Mouse (Mus musculus) intestine, postnatal 0 days (tissue): ENCODE results near the gene Col4a3. TPM values are rescaled to one million over a fixed set of nuclear protein-coding genes. Genes with fewer than 3 reads are reported as not detected.

Experiments used
- ATAC-seq: fragments of 200-750 bp; cut with Nextera tagmentation; 2 replicates; pipeline ENCODE4 v1.8.0; 2017; ENCODE audit warnings: mild to moderate bottlenecking, moderate TSS enrichment, moderate library complexity
- H3K27ac ChIP-seq: fragments of 300-500 bp; sonication (generic); 2 replicates; pipeline ENCODE4 v1.5.1; 2014; ENCODE audit warnings: mild to moderate bottlenecking, low read depth, low read length, moderate library complexity
- H3K27me3 ChIP-seq: fragments of 300-500 bp; sonication (generic); replicated peaks from 2 replicates; pipeline ENCODE4 v1.6.1; 2014; ENCODE audit warnings: low read length, mixed read lengths; ENCODE audit not compliant: control insufficient read depth, insufficient read depth
- H3K36me3 ChIP-seq: fragments of 300-500 bp; sonication (generic); 2 replicates; pipeline ENCODE4 v1.6.1; 2014; ENCODE audit warnings: mild to moderate bottlenecking, moderate library complexity; ENCODE audit not compliant: control insufficient read depth, insufficient read depth
- H3K4me1 ChIP-seq: fragments of 300-500 bp; sonication (generic); replicated peaks from 2 replicates; pipeline ENCODE4 v1.6.1; 2014; ENCODE audit warnings: antibody characterized with exemption, low read length, mixed read lengths; ENCODE audit not compliant: control insufficient read depth, insufficient read depth
- H3K4me2 ChIP-seq: fragments of 300-500 bp; sonication (generic); replicated peaks from 2 replicates; pipeline ENCODE4 v1.6.1; 2014; ENCODE audit warnings: low read depth, mild to moderate bottlenecking, moderate library complexity
- H3K4me3 ChIP-seq: fragments of 300-500 bp; sonication (generic); 2 replicates; pipeline ENCODE4 v1.5.1; 2014; ENCODE audit warnings: low read depth, low read length
- H3K9ac ChIP-seq: fragments of 300-500 bp; sonication (generic); 2 replicates; pipeline ENCODE4 v1.6.1; 2014; ENCODE audit warnings: mild to moderate bottlenecking, low read depth, low read length
- H3K9me3 ChIP-seq: fragments of 300-500 bp; sonication (generic); 2 replicates; pipeline ENCODE4 v1.6.1; 2016; ENCODE audit warnings: mixed run types; ENCODE audit not compliant: control insufficient read depth
- CTCF ChIP-seq: sonication (generic); IDR thresholded peaks from 2 replicates; pipeline ENCODE4 v1.5.1; 2016; ENCODE audit warnings: low read depth, mild to moderate bottlenecking, control low read depth, antibody characterized with exemption, moderate library complexity
- WGBS: fragments of 180-500 bp; shearing (Covaris S2); extraction: QIAGEN DNeasy Blood & Tissue Kit; methylation state at CpG from one replicate; pipeline ENCODE4 v1.1.7; 2014; 5-methylcytosine and 5-hydroxymethylcytosine counted together
- polyA plus RNA-seq: library from polyadenylated mRNA; unstranded; fragments of >200 nt; fragmentation: Nextera tagmentation; extraction: Ambion mirVana; gene quantifications from 2 replicates; pipeline ENCODE4 v1.2.1, GENCODE M21; 2015

The Col4a3 gene
- polyA plus RNA-seq, 1 experiment from 2014 or later: 0.42 TPM

GRCm38 (mm10) chr1:82577339-82577738 lies 9.4 kb upstream of the Col4a3 start:
- no peak overlapping the region for H3K4me3 ChIP-seq
- H3K36me3 ChIP-seq: no peaks in the 10 kb centered on the region
- H3K27ac ChIP-seq: no peak overlapping the region
- no peak overlapping the region for H3K9ac ChIP-seq
- no peak overlapping the region for H3K4me2 ChIP-seq
- 86% methylated on average over 10 of the region's 10 CpGs for WGBS
- no peak for ATAC-seq
- no peaks in the 10 kb centered on the region for H3K9me3 ChIP-seq
- no peaks in the 10 kb centered on the region for H3K4me1 ChIP-seq
- no peak for TF ChIP-seq CTCF
- H3K27me3 ChIP-seq: no peaks in the 10 kb centered on the region

GRCm38 (mm10) chr1:82577915-82578314 lies 8.8 kb upstream of the Col4a3 start:
- Histone ChIP-seq H3K36me3 (no peaks in the 10 kb centered on the region), H3K27me3 (no peaks in the 10 kb centered on the region), H3K4me3 (no peak overlapping the region), H3K4me1 (no peaks in the 10 kb centered on the region), H3K27ac (no peak overlapping the region), H3K4me2 (no peak overlapping the region), H3K9me3 (no peaks in the 10 kb centered on the region), H3K9ac (no peak overlapping the region)
- no peak for TF ChIP-seq CTCF
- whole genome bisulfite sequencing: 59% methylated on average over 3 of the region's 3 CpGs
- no peak for ATAC-seq

GRCm38 (mm10) chr1:82578320-82578719 lies 8.4 kb upstream of the Col4a3 start:
- H3K4me1 ChIP-seq: no peaks in the 10 kb centered on the region
- H3K27me3 ChIP-seq: no peaks in the 10 kb centered on the region
- no peaks in the 10 kb centered on the region for H3K36me3 ChIP-seq
- no peak for ATAC-seq
- H3K4me3 ChIP-seq: no peak overlapping the region
- no peak overlapping the region for H3K9ac ChIP-seq
- no peaks in the 10 kb centered on the region for H3K9me3 ChIP-seq
- H3K4me2 ChIP-seq: no peak overlapping the region
- TF ChIP-seq CTCF: no peak
- 61% methylated on average over 4 of the region's 4 CpGs for WGBS
- H3K27ac ChIP-seq: no peak overlapping the region

- Histone ChIP-seq H3K27ac (no peak overlapping the region), H3K4me3 (no peak overlapping the region)
Measured at GRCm38 (mm10) chr1:82585981-82586380, 740 bp upstream of the Col4a3 start.

GRCm38 (mm10) chr1:82590266-82590665 lies 3.5 kb downstream of the Col4a3 start:
- 56% methylated on average over 4 of the region's 4 CpGs for WGBS

More at GRCm38 (mm10) chr1:82585981-82586380, 740 bp upstream of the Col4a3 start:
- H3K4me1 ChIP-seq: no peaks in the 10 kb centered on the region; the same call in 1 of the 2 replicates
- 78% methylated on average over 7 of the region's 7 CpGs for WGBS
- no peaks in the 10 kb centered on the region for H3K9me3 ChIP-seq
- no peak overlapping the region for H3K4me2 ChIP-seq
- H3K36me3 ChIP-seq: no peaks in the 10 kb centered on the region
- no peak for TF ChIP-seq CTCF
- H3K27me3 ChIP-seq: peaks cover 7% of the 10 kb centered on the region; the same call in 1 of the 2 replicates
- no peak overlapping the region for H3K9ac ChIP-seq
- ATAC-seq: no peak

GRCm38 (mm10) chr1:82596864-82597596 lies 10.3 kb downstream of the Col4a3 start:
- no peak overlapping the region for H3K27ac ChIP-seq
- TF ChIP-seq CTCF: no peak

More at GRCm38 (mm10) chr1:82590266-82590665, 3.5 kb downstream of the Col4a3 start:
- Histone ChIP-seq H3K27me3 (peaks cover 7% of the 10 kb centered on the region; the same call in 1 of the 2 replicates), H3K9me3 (no peaks in the 10 kb centered on the region), H3K9ac (no peak overlapping the region), H3K4me1 (no peaks in the 10 kb centered on the region; the same call in 1 of the 2 replicates), H3K36me3 (no peaks in the 10 kb centered on the region), H3K4me3 (no peak overlapping the region), H3K4me2 (no peak overlapping the region), H3K27ac (no peak overlapping the region)
- ATAC-seq: no peak
- TF ChIP-seq CTCF: no peak

More at GRCm38 (mm10) chr1:82596864-82597596, 10.3 kb downstream of the Col4a3 start:
- no peaks in the 10 kb centered on the region for H3K27me3 ChIP-seq
- no peaks in the 10 kb centered on the region for H3K4me1 ChIP-seq
- H3K9ac ChIP-seq: no peak overlapping the region
- H3K36me3 ChIP-seq: no peaks in the 10 kb centered on the region
- no peak overlapping the region for H3K4me3 ChIP-seq
- H3K4me2 ChIP-seq: no peak overlapping the region
- 47% methylated on average over 6 of the region's 6 CpGs for WGBS
- ATAC-seq: no peak
- no peaks in the 10 kb centered on the region for H3K9me3 ChIP-seq
